Mouse (Mus musculus): ENCODE measurements at regions not wholly inside any gene's neighbourhood (a gene's known extent, or its start where the extent isn't known, plus 50 kb on each side); places are given as distances from the start of the nearest gene placed in this dataset.

GRCm38 (mm10) chr10:125145809-125146208 lies 243.5 kb downstream of the Slc16a7 start:
- Histone ChIP-seq H3K4me3 (no peak overlapping the region), H3K27me3 (ENCODE audit: control insufficient read depth, insufficient read depth, insufficient read length) (no peaks in the 10 kb centered on the region), H3K79me2 (ENCODE audit: control insufficient read depth, insufficient read depth) (no peaks in the 10 kb centered on the region), H3K36me3 (ENCODE audit: control insufficient read depth, insufficient read depth) (no peaks in the 10 kb centered on the region), H3K4me2 (ENCODE audit: low read depth) (no peak overlapping the region), H3ac (ENCODE audit: control insufficient read depth, insufficient read length) (no peak overlapping the region)
- TF ChIP-seq POLR2AphosphoS2 (IDR thresholded peaks at IDR 0.05; ENCODE audit: insufficient read length, low read depth) (no peak), SRF (IDR thresholded peaks at IDR 0.05; ENCODE audit: control insufficient read depth, insufficient read length, low read depth) (no peak), MAX (IDR thresholded peaks at IDR 0.05; ENCODE audit: low read depth) (no peak), E2F4 (IDR thresholded peaks at IDR 0.05; ENCODE audit: insufficient read depth) (no peak), TCF3 (IDR thresholded peaks at IDR 0.05; ENCODE audit: insufficient read length, low read depth) (no peak), REST (IDR thresholded peaks at IDR 0.05; ENCODE audit: insufficient read depth, insufficient read length) (no peak), MYOG (IDR thresholded peaks at IDR 0.05; ENCODE audit: control insufficient read depth in 1 of 3, insufficient read depth in 1 of 3, insufficient read length in 2 of 3, low read depth in 2 of 3) (no peak), POLR2A (IDR thresholded peaks at IDR 0.05; ENCODE audit: insufficient read length, low read depth) (no peak), MYOD1 (IDR thresholded peaks at IDR 0.05; ENCODE audit: control insufficient read depth in 1 of 3, insufficient read length in 2 of 3, low read depth in 2 of 3) (no peak), CEBPB (IDR thresholded peaks at IDR 0.05; ENCODE audit: insufficient read depth, poor library complexity, severe bottlenecking) (no peak), USF1 (IDR thresholded peaks at IDR 0.05; ENCODE audit: low read depth) (no peak), TCF12 (IDR thresholded peaks at IDR 0.05; ENCODE audit: insufficient read depth, poor library complexity, severe bottlenecking) (no peak)

- Histone ChIP-seq H3K4me2 (ENCODE audit: low read depth) (no peak overlapping the region), H3K36me3 (ENCODE audit: control insufficient read depth, insufficient read depth) (no peaks in the 10 kb centered on the region), H3ac (ENCODE audit: control insufficient read depth, insufficient read length) (no peak overlapping the region), H3K27me3 (ENCODE audit: control insufficient read depth, insufficient read depth, insufficient read length) (no peaks in the 10 kb centered on the region), H3K4me3 (no peak overlapping the region), H3K79me2 (ENCODE audit: control insufficient read depth, insufficient read depth) (no peaks in the 10 kb centered on the region)
- no peak for TF ChIP-seq CEBPB (IDR thresholded peaks at IDR 0.05; ENCODE audit: insufficient read depth, poor library complexity, severe bottlenecking)
- no peak for TF ChIP-seq E2F4 (IDR thresholded peaks at IDR 0.05; ENCODE audit: insufficient read depth)
- no peak for TF ChIP-seq TCF3 (IDR thresholded peaks at IDR 0.05; ENCODE audit: insufficient read length, low read depth)
- no peak for TF ChIP-seq REST (IDR thresholded peaks at IDR 0.05; ENCODE audit: insufficient read depth, insufficient read length)
- no peak for TF ChIP-seq TCF12 (IDR thresholded peaks at IDR 0.05; ENCODE audit: insufficient read depth, poor library complexity, severe bottlenecking)
- no peak for TF ChIP-seq SRF (IDR thresholded peaks at IDR 0.05; ENCODE audit: control insufficient read depth, insufficient read length, low read depth)
- no peak for TF ChIP-seq POLR2A (IDR thresholded peaks at IDR 0.05; ENCODE audit: insufficient read length, low read depth)
- no peak for TF ChIP-seq MYOG (IDR thresholded peaks at IDR 0.05; ENCODE audit: control insufficient read depth in 1 of 3, insufficient read depth in 1 of 3, insufficient read length in 2 of 3, low read depth in 2 of 3)
- TF ChIP-seq USF1 (IDR thresholded peaks at IDR 0.05; ENCODE audit: low read depth) = no peak
- TF ChIP-seq MAX (IDR thresholded peaks at IDR 0.05; ENCODE audit: low read depth) = no peak
- TF ChIP-seq MYOD1 (IDR thresholded peaks at IDR 0.05; ENCODE audit: control insufficient read depth in 1 of 3, insufficient read length in 2 of 3, low read depth in 2 of 3) = no peak
- no peak for TF ChIP-seq POLR2AphosphoS2 (IDR thresholded peaks at IDR 0.05; ENCODE audit: insufficient read length, low read depth)
Measured at GRCm38 (mm10) chr10:125121762-125122161, 267.5 kb downstream of the Slc16a7 start.

GRCm38 (mm10) chr10:125114318-125114717 lies 274.9 kb downstream of the Slc16a7 start:
- no peaks in the 10 kb centered on the region for H3K79me2 ChIP-seq (ENCODE audit: control insufficient read depth, insufficient read depth)
- H3K36me3 ChIP-seq (ENCODE audit: control insufficient read depth, insufficient read depth) = no peaks in the 10 kb centered on the region
- TF ChIP-seq POLR2A (IDR thresholded peaks at IDR 0.05; ENCODE audit: insufficient read length, low read depth) = no peak
- no peak for TF ChIP-seq E2F4 (IDR thresholded peaks at IDR 0.05; ENCODE audit: insufficient read depth)
- TF ChIP-seq MYOD1 (IDR thresholded peaks at IDR 0.05; ENCODE audit: control insufficient read depth in 1 of 3, insufficient read length in 2 of 3, low read depth in 2 of 3) = no peak
- TF ChIP-seq CEBPB (IDR thresholded peaks at IDR 0.05; ENCODE audit: insufficient read depth, poor library complexity, severe bottlenecking) = no peak
- no peak for TF ChIP-seq SRF (IDR thresholded peaks at IDR 0.05; ENCODE audit: control insufficient read depth, insufficient read length, low read depth)
- no peak for TF ChIP-seq TCF3 (IDR thresholded peaks at IDR 0.05; ENCODE audit: insufficient read length, low read depth)
- no peak overlapping the region for H3K4me2 ChIP-seq (ENCODE audit: low read depth)
- H3K27me3 ChIP-seq (ENCODE audit: control insufficient read depth, insufficient read depth, insufficient read length) = no peaks in the 10 kb centered on the region
- H3K4me3 ChIP-seq = no peak overlapping the region
- H3ac ChIP-seq (ENCODE audit: control insufficient read depth, insufficient read length) = no peak overlapping the region

- no peaks in the 10 kb centered on the region for H3K79me2 ChIP-seq (ENCODE audit: control insufficient read depth, insufficient read depth)
- no peaks in the 10 kb centered on the region for H3K27me3 ChIP-seq (ENCODE audit: control insufficient read depth, insufficient read depth, insufficient read length)
- H3ac ChIP-seq (ENCODE audit: control insufficient read depth, insufficient read length) = no peak overlapping the region
- peak overlapping the region; percentile 12 for H3K4me2 ChIP-seq (ENCODE audit: low read depth)
- no peak overlapping the region for H3K4me3 ChIP-seq
- no peaks in the 10 kb centered on the region for H3K36me3 ChIP-seq (ENCODE audit: control insufficient read depth, insufficient read depth)
- TF ChIP-seq POLR2AphosphoS2 (IDR thresholded peaks at IDR 0.05; ENCODE audit: insufficient read length, low read depth) = no peak
- TF ChIP-seq USF1 (IDR thresholded peaks at IDR 0.05; ENCODE audit: low read depth) = no peak
- TF ChIP-seq TCF12 (IDR thresholded peaks at IDR 0.05; ENCODE audit: insufficient read depth, poor library complexity, severe bottlenecking) = no peak
- no peak for TF ChIP-seq MYOG (IDR thresholded peaks at IDR 0.05; ENCODE audit: control insufficient read depth in 1 of 3, insufficient read depth in 1 of 3, insufficient read length in 2 of 3, low read depth in 2 of 3)
- no peak for TF ChIP-seq CEBPB (IDR thresholded peaks at IDR 0.05; ENCODE audit: insufficient read depth, poor library complexity, severe bottlenecking)
- no peak for TF ChIP-seq MYOD1 (IDR thresholded peaks at IDR 0.05; ENCODE audit: control insufficient read depth in 1 of 3, insufficient read length in 2 of 3, low read depth in 2 of 3)
- no peak for TF ChIP-seq POLR2A (IDR thresholded peaks at IDR 0.05; ENCODE audit: insufficient read length, low read depth)
- no peak for TF ChIP-seq TCF3 (IDR thresholded peaks at IDR 0.05; ENCODE audit: insufficient read length, low read depth)
- TF ChIP-seq MAX (IDR thresholded peaks at IDR 0.05; ENCODE audit: low read depth) = no peak
- TF ChIP-seq E2F4 (IDR thresholded peaks at IDR 0.05; ENCODE audit: insufficient read depth) = no peak
- TF ChIP-seq REST (IDR thresholded peaks at IDR 0.05; ENCODE audit: insufficient read depth, insufficient read length) = no peak
- no peak for TF ChIP-seq SRF (IDR thresholded peaks at IDR 0.05; ENCODE audit: control insufficient read depth, insufficient read length, low read depth)
Measured at GRCm38 (mm10) chr10:125108986-125109385, 280.3 kb downstream of the Slc16a7 start.
